Mouse (Mus musculus): Measurements from ENCODE around the gene Bicd2. TPM values are rescaled to one million over a fixed set of nuclear protein-coding genes. Genes with fewer than 3 reads are reported as not detected.

The Bicd2 gene
- polyA plus RNA-seq, 1 experiment from 2014 or later: 6.5 TPM

- H3K9me3 ChIP-seq (replicated peaks; ENCODE audit: control insufficient read depth, low read length): no peaks in the 10 kb centered on the region
- no peak overlapping the region for H3K4me2 ChIP-seq (ENCODE audit: low read depth, low read length)
- no peak overlapping the region for H3K9ac ChIP-seq (ENCODE audit: low read depth, low read length)
- H3K27me3 ChIP-seq (ENCODE audit: control insufficient read depth, insufficient read depth, low read depth, low read length): no peaks in the 10 kb centered on the region
- H3K27ac ChIP-seq (ENCODE audit: low read length): no peak overlapping the region
- peaks cover 4% of the 10 kb centered on the region; the same call in 1 of the 2 replicates for H3K4me1 ChIP-seq (ENCODE audit: control insufficient read depth, low read depth, low read length)
- no peak for ATAC-seq (ENCODE audit: low read depth)
- WGBS (ENCODE audit: insufficient replicate concordance): 64% methylated on average over 1 of the region's 1 CpGs
- H3K36me3 ChIP-seq (ENCODE audit: control insufficient read depth, insufficient read depth): no peaks in the 10 kb centered on the region
- H3K4me3 ChIP-seq (ENCODE audit: low read depth, low read length): no peak overlapping the region
Observed at GRCm38 (mm10) chr13:49428042-49428675, 86.8 kb downstream of the Bicd2 start.

- no peak overlapping the region for H3K9ac ChIP-seq (ENCODE audit: low read depth, low read length)
- WGBS (ENCODE audit: insufficient replicate concordance): 69% methylated on average over 4 of the region's 4 CpGs
- H3K4me1 ChIP-seq (ENCODE audit: control insufficient read depth, low read depth, low read length): no peaks in the 10 kb centered on the region
- H3K36me3 ChIP-seq (ENCODE audit: control insufficient read depth, insufficient read depth): no peaks in the 10 kb centered on the region
- H3K4me3 ChIP-seq (ENCODE audit: low read depth, low read length): no peak overlapping the region
- no peak overlapping the region for H3K27ac ChIP-seq (ENCODE audit: low read length)
- H3K27me3 ChIP-seq (ENCODE audit: control insufficient read depth, insufficient read depth, low read depth, low read length): no peaks in the 10 kb centered on the region
- H3K9me3 ChIP-seq (replicated peaks; ENCODE audit: control insufficient read depth, low read length): no peaks in the 10 kb centered on the region
- no peak for ATAC-seq (ENCODE audit: low read depth)
- no peak overlapping the region for H3K4me2 ChIP-seq (ENCODE audit: low read depth, low read length)
Observed at GRCm38 (mm10) chr13:49430529-49430928, 89.1 kb downstream of the Bicd2 start.

- WGBS (ENCODE audit: insufficient replicate concordance): 61% methylated on average over 2 of the region's 2 CpGs
- H3K27ac ChIP-seq (ENCODE audit: low read length): no peak overlapping the region
- H3K4me1 ChIP-seq (ENCODE audit: control insufficient read depth, low read depth, low read length): no peaks in the 10 kb centered on the region
- no peaks in the 10 kb centered on the region for H3K27me3 ChIP-seq (ENCODE audit: control insufficient read depth, insufficient read depth, low read depth, low read length)
- no peak overlapping the region for H3K4me3 ChIP-seq (ENCODE audit: low read depth, low read length)
- no peak overlapping the region for H3K4me2 ChIP-seq (ENCODE audit: low read depth, low read length)
- H3K9ac ChIP-seq (ENCODE audit: low read depth, low read length): no peak overlapping the region
- no peak for ATAC-seq (ENCODE audit: low read depth)
- no peaks in the 10 kb centered on the region for H3K9me3 ChIP-seq (replicated peaks; ENCODE audit: control insufficient read depth, low read length)
- H3K36me3 ChIP-seq (ENCODE audit: control insufficient read depth, insufficient read depth): peaks cover 2% of the 10 kb centered on the region; the same call in 1 of the 2 replicates
Observed at GRCm38 (mm10) chr13:49433268-49434029, 92.1 kb downstream of the Bicd2 start.

GRCm38 (mm10) chr13:49435745-49436144, 94.4 kb downstream of the Bicd2 start:
- no peak for ATAC-seq (ENCODE audit: low read depth)
- no peak overlapping the region for H3K4me2 ChIP-seq (ENCODE audit: low read depth, low read length)

GRCm38 (mm10) chr13:49436170-49436569, 94.8 kb downstream of the Bicd2 start:
- H3K36me3 ChIP-seq (ENCODE audit: control insufficient read depth, insufficient read depth): peaks cover 2% of the 10 kb centered on the region; the same call in 1 of the 2 replicates
- H3K27me3 ChIP-seq (ENCODE audit: control insufficient read depth, insufficient read depth, low read depth, low read length): no peaks in the 10 kb centered on the region
- H3K4me2 ChIP-seq (ENCODE audit: low read depth, low read length): no peak overlapping the region
- no peak overlapping the region for H3K9ac ChIP-seq (ENCODE audit: low read depth, low read length)
- no peak overlapping the region for H3K4me3 ChIP-seq (ENCODE audit: low read depth, low read length)
- no peak for ATAC-seq (ENCODE audit: low read depth)
- no peaks in the 10 kb centered on the region for H3K9me3 ChIP-seq (replicated peaks; ENCODE audit: control insufficient read depth, low read length)
- no peaks in the 10 kb centered on the region for H3K4me1 ChIP-seq (ENCODE audit: control insufficient read depth, low read depth, low read length)
- 69% methylated on average over 4 of the region's 4 CpGs for WGBS (ENCODE audit: insufficient replicate concordance)
- H3K27ac ChIP-seq (ENCODE audit: low read length): no peak overlapping the region

More at GRCm38 (mm10) chr13:49435745-49436144, 94.4 kb downstream of the Bicd2 start:
- no peak overlapping the region for H3K27ac ChIP-seq (ENCODE audit: low read length)
- no peaks in the 10 kb centered on the region for H3K9me3 ChIP-seq (replicated peaks; ENCODE audit: control insufficient read depth, low read length)
- WGBS (ENCODE audit: insufficient replicate concordance): 59% methylated on average over 1 of the region's 1 CpGs
- no peaks in the 10 kb centered on the region for H3K4me1 ChIP-seq (ENCODE audit: control insufficient read depth, low read depth, low read length)
- H3K9ac ChIP-seq (ENCODE audit: low read depth, low read length): no peak overlapping the region
- no peak overlapping the region for H3K4me3 ChIP-seq (ENCODE audit: low read depth, low read length)
- no peaks in the 10 kb centered on the region for H3K27me3 ChIP-seq (ENCODE audit: control insufficient read depth, insufficient read depth, low read depth, low read length)
- peaks cover 2% of the 10 kb centered on the region; the same call in 1 of the 2 replicates for H3K36me3 ChIP-seq (ENCODE audit: control insufficient read depth, insufficient read depth)

Other genes with a start within 250 kb of the Bicd2 start
- gene Wnk2, start 193.6 kb upstream of the Bicd2 start, polyA plus RNA-seq (2015; fragmentation: Nextera tagmentation; extraction: Ambion mirVana): 0.08 and 0.15 TPM in 2 replicates
- gene Ninj1, start 154.1 kb upstream of the Bicd2 start, polyA plus RNA-seq (2015; fragmentation: Nextera tagmentation; extraction: Ambion mirVana): 54.3 and 58.0 TPM in 2 replicates
- gene Card19, start 125.5 kb upstream of the Bicd2 start, polyA plus RNA-seq (2015; fragmentation: Nextera tagmentation; extraction: Ambion mirVana): 16.4 and 18.2 TPM in 2 replicates
- 1.1 and 2.0 TPM in 2 replicates for gene Susd3, start 92.9 kb upstream of the Bicd2 start, polyA plus RNA-seq (2015; fragmentation: Nextera tagmentation; extraction: Ambion mirVana)
- 0.67 and 0.70 TPM in 2 replicates for gene Fgd3, start 21.3 kb upstream of the Bicd2 start, polyA plus RNA-seq (2015; fragmentation: Nextera tagmentation; extraction: Ambion mirVana)
- 6.6 and 6.8 TPM in 2 replicates for gene Ippk, start 79.7 kb downstream of the Bicd2 start, polyA plus RNA-seq (2015; fragmentation: Nextera tagmentation; extraction: Ambion mirVana)
- 0.62 and 0.68 TPM in 2 replicates for gene Tes3-ps, start 151.7 kb downstream of the Bicd2 start, polyA plus RNA-seq (2015; fragmentation: Nextera tagmentation; extraction: Ambion mirVana)
- 0.36 and 0.38 TPM in 2 replicates for gene Ecm2, start 163.2 kb downstream of the Bicd2 start, polyA plus RNA-seq (2015; fragmentation: Nextera tagmentation; extraction: Ambion mirVana)
- 1.4 and 1.5 TPM in 2 replicates for gene Aspn, start 202.9 kb downstream of the Bicd2 start, polyA plus RNA-seq (2015; fragmentation: Nextera tagmentation; extraction: Ambion mirVana)
- 0.39 and 0.67 TPM in 2 replicates for gene Omd, start 240.9 kb downstream of the Bicd2 start, polyA plus RNA-seq (2015; fragmentation: Nextera tagmentation; extraction: Ambion mirVana)